Mouse (Mus musculus): ENCODE data around the gene Dip2c.

Dip2c gene

DNA sequence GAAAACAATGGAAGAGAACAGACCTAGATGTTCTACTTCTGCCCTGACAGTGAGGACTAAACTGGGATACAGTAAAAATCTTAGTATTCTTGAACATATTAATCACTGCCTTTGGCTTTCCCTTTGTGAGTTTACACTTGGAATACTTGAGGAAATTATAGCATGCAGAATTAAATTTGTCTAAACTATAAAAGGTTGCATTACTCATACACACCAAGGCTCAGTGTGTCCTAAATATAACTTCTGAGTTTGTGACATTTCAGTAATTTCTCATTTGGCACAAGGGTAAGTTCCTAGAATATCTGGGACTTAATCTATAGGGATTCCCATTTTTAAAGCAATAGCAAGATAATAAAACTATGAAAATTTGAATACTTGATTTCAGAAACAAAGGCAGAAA, 262.2 kb downstream of the Dip2c start:
- no peak for DNase-seq (ENCODE audit: low spot score in 2 of 2)

DNA sequence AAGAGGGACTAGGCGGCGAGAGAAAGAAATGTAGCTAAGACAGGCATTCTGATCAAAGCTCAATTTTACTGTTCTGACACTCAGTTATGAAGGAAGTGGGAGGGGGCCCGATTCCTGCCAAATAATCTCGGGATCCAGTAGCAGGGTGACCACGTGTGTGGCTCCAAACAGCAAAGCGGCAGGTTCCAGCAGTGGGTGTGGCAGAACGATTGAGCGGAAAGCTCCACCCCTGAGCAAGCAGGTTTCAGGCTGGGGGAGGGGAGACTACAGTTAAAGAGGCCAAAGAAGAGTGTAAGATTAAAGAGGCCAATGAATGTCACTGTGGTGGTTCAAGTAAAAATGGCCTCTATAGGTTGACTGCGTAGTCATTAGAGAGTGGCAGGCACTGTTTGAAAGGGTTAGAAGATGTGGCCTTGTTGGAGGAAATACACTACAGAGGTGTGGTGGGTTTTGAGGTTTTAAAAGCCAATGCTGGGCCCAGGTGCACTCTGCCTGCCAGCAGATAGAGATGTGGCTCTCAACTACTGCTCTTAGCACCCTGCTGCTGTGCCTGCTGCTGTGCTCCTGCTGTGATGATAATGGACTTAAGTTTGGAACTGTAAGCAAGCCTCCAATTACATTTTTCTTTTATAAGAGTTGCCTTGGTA, 271.5 kb downstream of the Dip2c start:
- DNase-seq (ENCODE audit: low spot score in 2 of 2): no peak

DNA sequence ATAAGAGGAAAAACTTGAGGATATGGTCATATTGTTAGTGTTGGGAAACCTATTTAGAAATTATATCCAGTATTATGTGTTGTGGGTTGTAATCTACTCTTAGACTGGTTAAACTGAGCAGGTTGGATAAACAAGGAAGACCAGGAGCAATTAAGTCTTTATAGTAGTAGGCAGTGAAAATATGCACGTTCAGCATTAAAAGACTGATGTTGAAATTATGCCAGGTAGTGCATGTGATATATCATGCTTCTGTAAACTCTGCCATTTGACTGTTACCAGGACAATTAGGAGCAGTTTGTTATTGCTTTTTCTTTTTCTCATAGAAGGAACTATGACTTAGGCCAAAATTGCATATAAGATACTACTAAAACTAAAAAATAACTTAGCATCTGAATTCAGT, 285.8 kb downstream of the Dip2c start:
- DNase-seq (ENCODE audit: low spot score in 2 of 2): no peak

DNA sequence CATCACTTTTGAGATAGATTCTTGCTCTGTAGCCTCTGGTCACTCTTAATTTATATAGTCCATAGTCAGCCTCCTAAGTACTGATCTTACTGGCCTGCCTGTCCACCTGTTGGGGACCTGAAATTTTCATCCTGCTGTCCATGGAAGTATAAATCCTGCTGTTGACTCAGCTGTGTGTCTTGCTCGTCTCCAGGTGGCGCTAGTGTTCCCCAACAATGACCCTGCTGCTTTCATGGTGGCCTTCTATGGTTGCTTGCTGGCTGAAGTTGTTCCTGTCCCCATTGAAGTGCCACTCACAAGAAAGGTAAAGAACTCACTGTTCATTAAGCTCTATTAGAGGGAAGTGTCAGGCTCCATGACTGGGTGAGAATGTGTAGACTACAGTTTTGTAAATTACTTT, 286.6 kb downstream of the Dip2c start:
- DNase-seq (ENCODE audit: low spot score in 2 of 2): no peak

DNA sequence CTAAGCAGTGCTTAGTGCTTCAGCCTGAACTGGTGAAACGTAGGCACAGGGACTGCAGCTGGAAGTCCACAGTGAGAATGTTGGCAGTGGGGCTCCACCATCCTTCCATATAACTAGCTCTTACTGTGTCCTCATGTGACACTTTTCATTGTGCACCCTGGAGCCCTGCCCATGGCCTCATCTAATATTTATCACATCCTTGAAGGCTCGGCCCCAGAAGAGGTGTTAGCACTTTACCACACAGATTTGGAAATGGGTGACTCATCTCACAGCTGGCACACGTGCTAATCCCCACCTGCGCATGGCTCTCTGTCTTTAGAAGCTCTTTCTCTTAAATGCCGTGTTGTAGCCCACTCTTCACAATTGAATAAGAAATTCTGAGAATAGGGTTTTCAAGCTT, 292.5 kb downstream of the Dip2c start:
- no peak for DNase-seq (ENCODE audit: low spot score in 2 of 2)

DNA sequence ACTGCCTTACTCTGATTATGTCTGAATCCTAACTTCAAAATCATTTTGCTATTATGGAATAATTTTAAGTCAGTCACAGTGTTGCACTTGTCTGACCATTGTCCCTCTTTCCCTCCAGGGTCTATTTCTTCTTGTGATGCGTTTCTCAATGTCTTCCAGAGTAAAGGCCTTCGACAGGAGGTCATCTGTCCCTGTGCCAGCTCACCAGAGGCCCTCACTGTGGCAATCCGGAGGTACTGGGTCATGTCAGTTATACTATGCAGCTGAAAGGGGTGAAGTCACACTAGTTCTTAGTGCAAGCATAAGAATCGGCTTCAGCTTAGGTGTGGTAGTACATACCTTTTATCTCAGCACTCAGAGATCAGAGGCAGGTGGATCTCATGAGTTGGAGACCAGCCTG, 300.4 kb downstream of the Dip2c start:
- DNase-seq (ENCODE audit: low spot score in 2 of 2): no peak

DNA sequence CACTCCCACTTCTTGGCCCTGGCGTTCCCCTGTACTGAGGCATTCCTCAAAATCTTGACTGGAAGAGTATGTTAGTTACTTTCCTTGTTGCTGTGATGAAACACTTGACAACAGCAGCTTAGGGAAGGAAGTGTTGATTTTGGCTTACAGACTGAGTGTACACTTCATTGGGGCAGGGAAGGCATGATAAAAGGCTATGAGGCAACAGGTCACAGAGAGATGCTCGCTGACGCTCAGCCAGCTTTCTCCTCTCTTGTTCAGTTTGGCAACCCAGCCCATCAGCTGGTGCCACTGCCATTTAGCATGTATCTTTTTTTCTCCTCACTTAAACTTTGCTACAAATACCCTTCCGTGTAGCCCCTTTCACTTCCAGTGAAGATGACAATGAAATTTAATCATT, 302.1 kb downstream of the Dip2c start:
- DNase-seq (ENCODE audit: low spot score in 2 of 2): no peak

DNA sequence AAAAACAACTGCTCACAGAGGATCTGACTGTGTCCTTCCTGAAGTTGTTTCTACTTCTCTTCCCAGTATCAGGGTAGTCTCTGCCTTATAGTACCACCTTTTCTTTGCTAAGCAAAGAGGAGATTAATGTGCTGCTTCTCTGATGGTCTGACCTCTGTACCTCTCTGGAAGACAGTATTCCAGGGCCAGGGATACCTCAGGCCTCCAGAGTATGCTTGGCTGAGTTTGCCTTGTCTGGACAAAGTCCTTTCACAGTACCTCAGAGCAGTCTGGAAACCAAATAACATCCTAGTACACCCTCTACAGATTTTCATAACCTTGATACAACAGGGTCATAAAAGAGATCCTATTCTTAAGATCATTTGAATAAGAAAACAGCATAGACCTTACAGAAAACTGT, 305.5 kb downstream of the Dip2c start:
- DNase-seq (ENCODE audit: low spot score in 2 of 2): no peak

DNA sequence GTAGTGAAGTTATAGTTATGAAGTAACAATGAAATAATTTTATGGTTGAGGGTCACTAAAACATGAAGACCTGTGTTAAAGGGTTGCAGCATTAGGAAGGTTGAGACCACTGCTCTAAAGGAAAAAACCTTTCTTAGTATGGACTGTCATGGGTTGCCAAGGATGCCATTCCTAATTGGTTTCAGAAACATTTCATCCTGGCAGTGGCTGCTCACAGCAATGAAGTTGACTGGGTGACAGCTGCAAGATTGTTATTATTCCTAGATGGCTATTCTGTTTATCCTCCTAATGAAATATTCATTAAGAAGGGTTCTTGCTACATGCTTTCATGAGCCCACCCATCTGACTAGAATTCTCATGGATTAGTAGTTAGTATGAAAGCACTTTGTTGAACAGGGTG, 307.3 kb downstream of the Dip2c start:
- DNase-seq (ENCODE audit: low spot score in 2 of 2): no peak

DNA sequence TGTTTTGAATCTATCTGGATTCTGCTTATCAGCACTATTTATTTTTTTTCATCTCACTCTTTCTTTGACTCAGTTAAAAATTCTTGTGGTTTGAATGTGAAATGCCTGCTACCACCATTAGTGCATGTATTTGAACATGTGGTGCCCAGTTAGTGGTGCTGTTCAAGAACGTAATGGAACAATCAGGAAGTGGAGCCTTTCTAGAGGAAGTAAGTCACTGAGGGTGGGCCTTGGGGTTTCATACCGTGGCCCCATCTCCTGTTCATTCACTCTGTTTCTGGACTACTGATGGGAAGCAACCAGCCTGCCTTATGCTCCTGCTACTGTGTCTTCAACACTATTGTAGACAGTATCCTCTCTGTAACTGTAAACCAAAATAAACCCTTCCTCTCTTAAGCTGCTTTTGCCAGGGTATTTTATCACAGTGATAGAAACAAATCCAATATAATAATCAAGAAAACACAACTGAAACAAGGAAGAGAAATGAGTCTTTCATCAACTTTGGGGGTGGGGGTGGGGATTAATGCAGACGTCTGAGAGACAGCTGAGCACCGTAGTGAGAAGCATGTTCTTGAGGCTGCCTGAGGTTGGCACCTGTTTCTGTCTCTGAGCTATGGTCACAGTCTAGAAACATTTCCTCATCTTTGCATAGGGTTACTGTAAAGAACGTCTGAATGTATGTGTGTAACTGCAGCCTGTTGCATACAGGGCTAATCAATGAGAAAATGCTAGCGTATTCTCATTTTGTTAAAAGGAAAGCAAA, 323.2 kb downstream of the Dip2c start:
- no peak for DNase-seq (ENCODE audit: low spot score in 2 of 2)

DNA sequence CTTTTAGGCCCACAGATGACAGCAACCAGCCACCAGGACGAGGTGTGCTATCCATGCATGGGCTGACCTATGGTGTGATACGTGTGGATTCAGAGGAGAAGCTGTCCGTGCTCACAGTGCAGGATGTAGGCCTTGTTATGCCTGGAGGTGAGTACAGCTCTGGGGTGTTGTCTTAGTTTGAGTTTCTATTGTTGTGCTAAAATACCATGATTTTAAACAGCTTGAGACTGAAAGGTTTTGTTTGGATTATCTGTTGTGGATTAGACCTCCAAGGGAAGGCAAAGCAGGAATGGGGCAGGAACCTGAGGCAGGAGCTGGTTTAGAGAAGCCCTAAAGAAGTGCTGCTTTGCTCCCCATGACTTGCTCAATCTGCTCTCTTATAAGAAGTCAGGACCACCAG, 325.0 kb downstream of the Dip2c start:
- DNase-seq (ENCODE audit: low spot score in 2 of 2): no peak

DNA sequence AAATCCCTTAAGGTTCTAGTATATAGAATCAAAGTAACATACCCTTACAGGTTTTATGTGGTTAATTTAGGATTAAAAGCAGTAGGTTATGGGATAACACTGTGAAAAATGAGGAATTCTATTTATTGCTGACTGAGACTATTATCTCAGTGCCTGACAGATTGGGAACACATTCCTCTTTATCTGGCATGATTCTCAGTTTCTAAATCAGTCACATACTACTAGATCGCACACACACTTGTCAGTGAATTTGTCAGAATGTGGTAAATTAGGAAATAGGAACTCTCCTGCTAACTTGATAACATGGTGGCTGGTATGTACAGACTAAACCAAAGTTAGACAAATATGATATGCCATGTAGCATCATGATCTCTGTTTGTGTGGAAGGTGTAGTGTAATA, 334.9 kb downstream of the Dip2c start:
- no peak for DNase-seq (ENCODE audit: low spot score in 2 of 2)

DNA sequence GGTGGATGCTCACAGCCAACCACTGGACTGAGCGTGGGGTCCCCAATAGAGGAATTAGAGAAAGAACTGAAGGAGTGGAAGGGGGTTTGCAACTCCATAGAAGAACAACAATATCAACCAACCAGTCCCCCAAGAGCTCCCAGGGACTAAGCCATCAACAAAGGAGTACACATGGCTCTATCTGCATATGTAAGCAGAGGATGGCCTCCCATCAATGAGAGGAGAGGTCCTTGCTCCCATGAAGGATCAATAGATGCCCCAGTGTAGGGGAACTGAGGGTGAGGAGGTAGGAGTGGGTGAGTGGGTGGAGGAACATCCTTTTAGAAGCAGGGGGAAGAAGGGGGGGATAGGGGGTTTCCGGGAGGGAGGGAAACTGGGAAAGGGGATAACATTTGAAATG, 356.4 kb downstream of the Dip2c start:
- DNase-seq (ENCODE audit: low spot score in 2 of 2): no peak

DNA sequence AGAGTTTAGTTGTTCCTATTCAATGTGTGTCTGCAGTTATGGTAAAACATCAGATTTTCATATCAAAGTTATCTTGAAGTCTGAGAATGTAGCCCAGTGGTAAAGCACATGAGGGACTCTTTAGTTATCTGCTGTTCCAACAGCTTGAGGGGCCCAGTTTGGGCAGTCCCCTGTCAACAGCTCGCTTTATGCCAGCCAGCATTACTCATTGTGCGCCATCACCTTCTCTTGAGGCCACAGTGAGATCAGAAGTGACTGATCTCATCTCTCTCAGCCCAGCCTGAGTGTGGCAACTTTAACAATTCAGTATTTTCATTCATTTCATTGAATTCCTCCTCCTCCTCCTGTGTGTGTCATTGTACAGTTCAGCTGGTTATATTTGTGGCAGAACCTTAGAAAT, 359.6 kb downstream of the Dip2c start:
- no peak for DNase-seq (ENCODE audit: low spot score in 2 of 2)

DNA sequence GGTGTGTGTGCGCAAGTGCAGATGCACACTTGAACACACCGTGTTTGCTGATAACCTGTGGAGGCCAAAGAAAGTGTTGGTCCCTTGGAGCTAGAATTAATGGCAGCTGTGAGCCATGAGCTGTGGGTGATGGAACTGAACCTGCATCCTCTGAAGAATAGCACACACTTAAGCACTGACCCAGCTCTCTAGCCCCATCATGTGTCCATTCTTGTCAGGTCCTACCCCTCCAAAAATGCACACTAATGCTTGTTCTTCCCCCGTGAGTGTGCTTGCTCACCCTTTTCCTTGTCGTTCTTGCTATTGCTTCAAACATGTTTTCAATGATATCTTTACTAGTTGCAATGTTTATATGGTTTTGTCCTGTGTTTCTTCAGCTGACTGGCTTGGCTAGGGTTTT, 360.2 kb downstream of the Dip2c start:
- no peak for DNase-seq (ENCODE audit: low spot score in 2 of 2)

DNA sequence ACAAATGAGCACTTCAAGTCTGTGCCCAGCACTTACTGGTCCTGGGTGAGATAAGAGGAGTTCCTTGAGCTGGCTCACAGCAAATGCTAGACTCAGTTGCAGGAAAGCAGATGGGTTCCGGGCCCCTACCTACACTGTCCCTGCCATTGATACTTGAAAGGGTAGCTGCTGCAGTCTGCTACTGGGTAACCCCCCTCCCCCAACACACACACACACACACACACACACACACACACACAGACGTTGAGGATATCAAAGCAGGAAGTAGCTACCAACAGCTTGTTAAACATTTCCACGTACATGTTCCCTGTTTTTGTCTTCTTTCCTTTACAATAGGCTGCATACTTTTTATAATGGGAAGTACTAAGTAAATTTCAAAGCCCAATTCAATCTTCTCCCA, 361.6 kb downstream of the Dip2c start:
- DNase-seq (ENCODE audit: low spot score in 2 of 2): no peak

DNA sequence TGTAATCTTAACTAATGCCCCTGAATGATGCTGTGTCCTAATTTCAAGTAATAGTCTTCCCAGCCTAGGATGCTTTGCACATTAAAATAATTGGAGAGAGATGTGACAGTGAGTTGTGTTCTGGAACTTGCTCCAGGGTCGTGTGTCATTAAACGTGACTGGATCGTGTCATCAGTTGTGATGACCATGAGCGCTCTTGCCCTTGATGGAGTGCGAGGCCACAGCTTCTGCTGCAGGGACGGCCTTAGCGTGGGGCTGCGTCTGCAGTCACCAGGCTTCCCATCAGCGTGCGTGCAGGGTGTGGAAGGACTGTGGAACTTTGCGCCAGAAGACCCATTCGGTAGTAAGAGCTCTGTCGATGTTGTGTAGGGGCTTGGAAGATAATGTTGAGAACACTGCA, 372.4 kb downstream of the Dip2c start:
- DNase-seq (ENCODE audit: low spot score in 2 of 2): no peak

DNA sequence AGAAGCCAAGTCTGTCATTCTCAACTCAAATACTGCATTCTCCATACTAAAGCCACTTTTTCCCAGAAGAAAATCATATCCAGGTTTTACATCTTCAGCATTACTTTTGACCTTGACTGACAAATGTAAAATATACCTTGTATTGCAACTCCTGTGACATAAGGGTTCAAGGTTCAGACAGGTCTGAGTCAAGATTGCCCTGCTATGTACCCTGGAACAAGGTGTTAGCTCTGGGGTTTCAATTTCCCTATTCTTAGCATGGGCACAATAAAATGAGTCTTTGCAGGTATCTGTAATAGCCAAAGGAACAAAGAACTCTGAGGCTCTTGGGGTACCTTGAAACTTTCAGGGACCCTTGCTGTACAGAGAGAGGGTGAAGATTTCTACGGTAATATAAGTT, 373.6 kb downstream of the Dip2c start:
- no peak for DNase-seq (ENCODE audit: low spot score in 2 of 2)

DNA sequence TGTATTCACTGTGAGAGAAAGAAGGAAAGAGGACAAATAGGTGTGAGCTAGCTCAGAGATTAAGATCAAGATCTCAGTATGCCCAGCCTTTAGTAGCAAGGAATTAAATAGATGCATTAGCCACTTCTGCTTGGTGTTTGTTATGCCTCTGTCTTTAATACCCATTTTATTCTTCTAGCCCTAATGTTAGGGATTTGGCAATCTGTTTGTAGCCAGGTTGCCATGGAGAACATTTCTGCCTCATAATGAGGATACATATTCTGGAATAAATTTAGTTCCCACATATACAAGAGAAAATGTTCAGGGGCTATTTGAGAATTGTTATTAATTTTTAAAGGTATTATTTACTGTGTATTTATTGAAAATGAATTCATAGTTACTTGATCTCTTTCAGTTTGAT, 374.3 kb downstream of the Dip2c start:
- DNase-seq (ENCODE audit: low spot score in 2 of 2): no peak

DNA sequence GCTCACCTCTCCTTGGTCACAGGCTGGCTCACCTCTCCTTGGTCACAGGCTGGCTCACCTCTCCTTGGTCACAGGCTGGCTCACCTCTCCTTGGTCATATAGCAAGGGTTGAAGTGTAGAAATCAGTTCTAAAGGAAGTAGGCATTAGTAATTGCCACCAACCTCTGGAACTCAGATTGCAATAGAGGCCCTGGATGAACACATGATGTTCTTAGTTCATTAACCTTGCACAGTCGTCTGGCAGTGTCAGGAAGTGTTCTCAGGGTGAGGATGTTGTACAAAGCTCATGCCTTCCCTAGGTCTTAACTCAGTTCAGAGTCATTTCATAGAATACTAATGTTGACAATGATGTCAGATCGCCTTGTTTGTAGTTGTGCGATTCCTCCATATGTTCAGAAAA, 376.7 kb downstream of the Dip2c start:
- DNase-seq (ENCODE audit: low spot score in 2 of 2): no peak

DNA sequence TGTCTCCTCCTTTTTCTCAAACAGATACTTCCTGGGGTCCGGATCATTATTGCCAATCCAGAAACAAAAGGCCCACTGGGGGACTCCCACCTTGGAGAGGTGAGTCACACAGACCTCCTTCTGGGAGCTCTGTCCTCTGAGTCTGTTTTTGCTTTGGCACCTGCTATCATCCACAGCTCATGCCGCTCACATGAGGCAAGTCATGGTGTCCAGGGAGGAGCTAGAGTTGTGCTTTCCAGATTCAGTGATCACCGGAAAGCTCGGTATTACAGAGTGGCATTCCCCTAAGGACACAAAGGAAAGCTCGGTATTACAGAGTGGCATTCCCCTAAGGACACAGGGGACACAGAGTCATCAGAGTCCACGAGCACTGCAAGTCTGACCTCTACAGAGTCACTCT, 380.3 kb downstream of the Dip2c start:
- no peak for DNase-seq (ENCODE audit: low spot score in 2 of 2)

DNA sequence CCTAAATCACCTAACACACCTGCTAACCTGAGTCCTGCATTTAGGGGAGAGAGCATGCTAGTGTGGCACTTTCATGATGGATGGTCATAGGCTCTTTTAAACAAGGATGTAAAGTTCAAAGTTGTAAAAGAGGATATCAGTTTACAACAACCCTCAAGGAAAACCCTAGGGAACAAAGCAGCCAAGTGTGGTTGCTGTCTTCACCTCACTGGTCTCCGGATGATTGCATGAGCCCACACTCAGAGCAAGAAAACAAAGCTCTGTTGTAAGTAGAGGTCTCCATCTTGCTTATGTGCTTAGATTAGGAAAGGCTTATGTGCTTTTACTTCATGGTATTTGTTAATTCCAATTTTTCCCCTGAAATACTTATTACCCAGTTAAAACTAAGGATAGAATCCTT, 384.4 kb downstream of the Dip2c start:
- no peak for DNase-seq (ENCODE audit: low spot score in 2 of 2)

DNA sequence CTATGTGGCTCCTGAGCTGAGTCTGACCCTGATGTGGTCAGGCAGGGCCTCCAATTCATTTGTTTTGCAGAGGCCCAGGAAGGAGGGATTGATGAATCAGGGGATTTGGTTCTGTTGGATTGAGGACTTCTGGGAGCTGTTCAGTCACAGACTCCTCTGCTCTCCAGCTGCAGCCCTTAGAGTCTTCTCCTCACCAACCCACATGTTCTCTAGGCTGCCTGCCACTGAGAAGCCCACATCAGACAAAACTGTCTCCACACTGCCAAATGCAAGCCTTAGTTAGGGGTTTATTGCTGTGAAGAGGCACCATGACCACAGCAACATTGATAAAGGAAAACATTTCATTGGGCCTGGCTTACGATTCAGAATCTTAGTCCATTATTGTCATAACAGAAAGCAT, 387.3 kb downstream of the Dip2c start:
- no peak for DNase-seq (ENCODE audit: low spot score in 2 of 2)

DNA sequence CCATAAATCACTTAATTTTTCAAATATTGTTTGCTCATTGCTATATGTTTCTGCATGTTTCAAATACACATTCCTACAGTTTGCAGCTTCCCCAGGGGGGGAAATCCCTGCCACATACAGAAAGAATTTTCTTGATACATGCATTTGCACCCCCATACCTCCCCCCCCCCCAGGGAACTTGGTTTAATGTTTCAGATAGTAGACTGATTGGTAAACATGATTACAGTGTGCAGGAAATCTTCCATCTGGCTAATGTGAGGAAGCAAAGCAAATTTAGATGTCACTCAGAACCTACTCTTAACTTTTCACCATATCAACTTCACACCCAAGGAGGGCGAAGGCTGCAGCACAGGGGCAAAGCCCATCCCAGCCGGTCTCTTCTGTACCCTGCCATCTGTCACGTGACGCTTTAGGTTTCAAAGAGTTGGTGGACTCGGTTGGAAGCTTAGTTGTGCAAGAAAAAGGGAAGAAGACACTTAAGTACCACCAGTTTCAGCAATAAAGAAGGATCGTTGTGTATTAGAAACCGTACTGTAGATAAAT, 391.7 kb downstream of the Dip2c start:
- no peak for DNase-seq (ENCODE audit: low spot score in 2 of 2)

Measured in frontal cortex, postnatal 10 days (tissue).